Mouse (Mus musculus) kidney, embryonic 16.5 days (tissue): Measurements from ENCODE around the gene Mrnip. TPM values are rescaled to one million over a fixed set of nuclear protein-coding genes. Genes with fewer than 3 reads are reported as not detected.

ENCODE experiments used
- ATAC-seq: fragments of 200-750 bp; cut with Nextera tagmentation; 2 replicates; pipeline ENCODE4 v1.8.0; 2017; ENCODE audit warnings: moderate TSS enrichment; ENCODE audit not compliant: low FRiP score, low TSS enrichment
- H3K27ac ChIP-seq: fragments of 300-500 bp; sonication (generic); 2 replicates; pipeline ENCODE4 v1.5.1; 2014; ENCODE audit warnings: low read length
- H3K27me3 ChIP-seq: fragments of 300-500 bp; sonication (generic); 2 replicates; pipeline ENCODE4 v1.6.1; 2014; ENCODE audit warnings: low read length, control low read depth, mixed read lengths; ENCODE audit not compliant: insufficient read depth
- H3K36me3 ChIP-seq: fragments of 300-500 bp; sonication (generic); 2 replicates; pipeline ENCODE4 v1.6.1; 2014; ENCODE audit warnings: low read length, control low read depth, mixed read lengths; ENCODE audit not compliant: insufficient read depth
- H3K4me1 ChIP-seq: fragments of 300-500 bp; sonication (generic); 2 replicates; pipeline ENCODE4 v1.6.1; 2014; ENCODE audit warnings: low read length, control low read depth, mixed read lengths; ENCODE audit not compliant: insufficient read depth
- H3K4me2 ChIP-seq: fragments of 300-500 bp; sonication (generic); replicated peaks from 2 replicates; pipeline ENCODE4 v1.6.1; 2014; ENCODE audit warnings: low read depth, low read length
- H3K4me3 ChIP-seq: fragments of 300-500 bp; sonication (generic); 2 replicates; pipeline ENCODE4 v1.5.1; 2014; ENCODE audit warnings: mild to moderate bottlenecking, low read length
- H3K9ac ChIP-seq: fragments of 300-500 bp; sonication (generic); replicated peaks from 2 replicates; pipeline ENCODE4 v1.6.1; 2014; ENCODE audit warnings: low read length
- H3K9me3 ChIP-seq: fragments of 300-500 bp; sonication (generic); 2 replicates; pipeline ENCODE4 v1.6.1; 2016; ENCODE audit warnings: low read length, control low read depth
- WGBS: fragments of 180-500 bp; shearing (Covaris S2); extraction: QIAGEN DNeasy Blood & Tissue Kit; methylation state at CpG from one replicate; pipeline ENCODE4 v1.1.7; 2014; 5-methylcytosine and 5-hydroxymethylcytosine counted together
- polyA plus RNA-seq: library from polyadenylated mRNA; unstranded; fragments of >200 nt; fragmentation: Nextera tagmentation; extraction: Ambion mirVana; gene quantifications from 2 replicates; pipeline ENCODE4 v1.2.1, GENCODE M21; 2015

Mrnip gene
- polyA plus RNA-seq, 1 experiment from 2014 or later, result 21.7 TPM

- Histone ChIP-seq H3K4me1 (no peaks in the 10 kb centered on the region), H3K27ac (no peak overlapping the region), H3K27me3 (no peaks in the 10 kb centered on the region), H3K4me2 (no peak overlapping the region), H3K36me3 (peaks cover 78% of the 10 kb centered on the region), H3K9me3 (no peaks in the 10 kb centered on the region), H3K4me3 (no peak overlapping the region), H3K9ac (no peak overlapping the region)
- WGBS, result 96% methylated on average over 13 of the region's 13 CpGs
- 0 out of 2 replicates have a peak, but pooled peaks have one; percentile 43 for ATAC-seq
Observed at GRCm38 (mm10) chr11:50146121-50146520, 28.1 kb upstream of the Mrnip start.

GRCm38 (mm10) chr11:50147267-50147957 is 26.8 kb upstream of the Mrnip start:
- peaks cover 80% of the 10 kb centered on the region for H3K36me3 ChIP-seq
- H3K9me3 ChIP-seq, result no peaks in the 10 kb centered on the region
- H3K4me3 ChIP-seq, result no peak overlapping the region

GRCm38 (mm10) chr11:50147958-50148476 is 26.2 kb upstream of the Mrnip start:
- ATAC-seq, result no peak
- Histone ChIP-seq H3K9me3 (no peaks in the 10 kb centered on the region), H3K36me3 (peaks cover 80% of the 10 kb centered on the region), H3K27ac (no peak overlapping the region), H3K9ac (no peak overlapping the region), H3K4me3 (no peak overlapping the region), H3K4me2 (no peak overlapping the region), H3K4me1 (no peaks in the 10 kb centered on the region), H3K27me3 (no peaks in the 10 kb centered on the region)
- WGBS, result 96% methylated on average over 11 of the region's 11 CpGs

More at GRCm38 (mm10) chr11:50147267-50147957, 26.8 kb upstream of the Mrnip start:
- H3K4me2 ChIP-seq, result no peak overlapping the region
- H3K4me1 ChIP-seq, result no peaks in the 10 kb centered on the region
- no peak overlapping the region for H3K27ac ChIP-seq
- 83% methylated on average over 9 of the region's 9 CpGs for WGBS
- H3K27me3 ChIP-seq, result no peaks in the 10 kb centered on the region
- no peak overlapping the region for H3K9ac ChIP-seq
- ATAC-seq, result no peak

GRCm38 (mm10) chr11:50149200-50149599 is 25.0 kb upstream of the Mrnip start:
- Histone ChIP-seq H3K9me3 (no peaks in the 10 kb centered on the region), H3K27me3 (no peaks in the 10 kb centered on the region), H3K4me1 (peaks cover 9% of the 10 kb centered on the region), H3K9ac (no peak overlapping the region), H3K4me3 (no peak overlapping the region), H3K27ac (no peak overlapping the region), H3K36me3 (peaks cover 78% of the 10 kb centered on the region), H3K4me2 (no peak overlapping the region)
- 84% methylated on average over 7 of the region's 7 CpGs for WGBS
- no peak for ATAC-seq

GRCm38 (mm10) chr11:50149603-50150150 is 24.6 kb upstream of the Mrnip start:
- no peak overlapping the region for H3K9ac ChIP-seq
- peaks cover 77% of the 10 kb centered on the region for H3K36me3 ChIP-seq
- H3K4me3 ChIP-seq, result no peak overlapping the region
- ATAC-seq, result no peak
- no peaks in the 10 kb centered on the region for H3K9me3 ChIP-seq
- no peaks in the 10 kb centered on the region for H3K27me3 ChIP-seq
- no peak overlapping the region for H3K4me2 ChIP-seq
- no peak overlapping the region for H3K27ac ChIP-seq
- 89% methylated on average over 9 of the region's 9 CpGs for WGBS
- peaks cover 10% of the 10 kb centered on the region for H3K4me1 ChIP-seq

- ATAC-seq, result no peak
Observed at GRCm38 (mm10) chr11:50151374-50151773, 22.9 kb upstream of the Mrnip start.

GRCm38 (mm10) chr11:50154166-50154565 is 20.1 kb upstream of the Mrnip start:
- Histone ChIP-seq H3K9ac (no peak overlapping the region), H3K4me1 (peaks cover 10% of the 10 kb centered on the region), H3K36me3 (peaks cover 77% of the 10 kb centered on the region), H3K9me3 (no peaks in the 10 kb centered on the region), H3K27me3 (no peaks in the 10 kb centered on the region), H3K4me2 (no peak overlapping the region), H3K27ac (peak overlapping the region; percentile 22; the same call in 1 of the 2 replicates), H3K4me3 (no peak overlapping the region)
- ATAC-seq, result no peak
- WGBS, result 43% methylated on average over 9 of the region's 9 CpGs

More at GRCm38 (mm10) chr11:50151374-50151773, 22.9 kb upstream of the Mrnip start:
- Histone ChIP-seq H3K27ac (no peak overlapping the region), H3K4me1 (peaks cover 10% of the 10 kb centered on the region), H3K27me3 (no peaks in the 10 kb centered on the region), H3K9ac (no peak overlapping the region), H3K4me3 (no peak overlapping the region), H3K9me3 (no peaks in the 10 kb centered on the region), H3K36me3 (peaks cover 72% of the 10 kb centered on the region), H3K4me2 (no peak overlapping the region)
- 83% methylated on average over 3 of the region's 3 CpGs for WGBS

GRCm38 (mm10) chr11:50154777-50155520 is 19.3 kb upstream of the Mrnip start:
- no peaks in the 10 kb centered on the region for H3K9me3 ChIP-seq
- WGBS, result 70% methylated on average over 12 of the region's 12 CpGs

GRCm38 (mm10) chr11:50155785-50156184 is 18.5 kb upstream of the Mrnip start:
- no peak overlapping the region for H3K27ac ChIP-seq
- H3K36me3 ChIP-seq, result peaks cover 72% of the 10 kb centered on the region
- ATAC-seq, result no peak
- peaks cover 10% of the 10 kb centered on the region for H3K4me1 ChIP-seq
- H3K9ac ChIP-seq, result no peak overlapping the region
- H3K9me3 ChIP-seq, result no peaks in the 10 kb centered on the region
- no peak overlapping the region for H3K4me2 ChIP-seq
- no peak overlapping the region for H3K4me3 ChIP-seq
- no peaks in the 10 kb centered on the region for H3K27me3 ChIP-seq
- 90% methylated on average over 2 of the region's 2 CpGs for WGBS

More at GRCm38 (mm10) chr11:50154777-50155520, 19.3 kb upstream of the Mrnip start:
- Histone ChIP-seq H3K36me3 (peaks cover 78% of the 10 kb centered on the region), H3K4me2 (no peak overlapping the region), H3K4me1 (peaks cover 10% of the 10 kb centered on the region), H3K27me3 (no peaks in the 10 kb centered on the region), H3K4me3 (no peak overlapping the region), H3K9ac (no peak overlapping the region), H3K27ac (no peak overlapping the region)
- no peak for ATAC-seq
